Comparison of ENCODE assay signal across 8 mouse cellular contexts in the genomic region with DNA sequence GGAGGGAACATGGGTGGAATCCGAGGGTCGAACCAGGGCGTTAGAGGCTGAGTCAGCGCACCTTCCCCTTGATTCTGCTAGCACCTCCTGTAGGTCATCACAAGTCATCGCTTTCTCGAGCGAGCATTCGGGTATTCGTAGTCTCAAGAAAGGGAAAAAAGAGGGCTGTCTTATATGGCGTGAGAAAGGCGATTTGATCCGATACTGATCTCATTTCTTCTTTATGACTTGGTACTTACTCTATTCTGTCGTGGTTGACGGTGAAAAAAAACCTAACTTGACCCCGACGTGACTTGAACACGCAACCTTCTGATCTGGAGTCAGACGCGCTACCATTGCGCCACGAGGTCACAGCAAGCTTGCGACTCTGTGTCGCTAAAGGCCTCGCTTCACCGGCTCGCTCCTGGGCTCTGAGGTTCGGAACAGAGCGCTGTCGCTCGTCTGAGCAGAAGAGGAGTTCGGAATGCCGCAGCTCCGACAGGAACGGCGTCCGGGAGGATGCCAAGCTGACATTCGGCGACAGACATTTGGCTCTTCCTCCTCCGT. TPM values are rescaled to one million over a fixed set of nuclear protein-coding genes. Genes with fewer than 3 reads are reported as not detected.
DNase-seq lines count a peak whose midpoint lies in the region; ATAC-seq and TF ChIP-seq lines count a peak whose summit lies in the region.

No protein-coding gene starts in this region.

- no peaks in the 10 kb centered on the region for H3K9me3 ChIP-seq in G1E (replicated peaks)
- no peaks in the 10 kb centered on the region for H3K9me3 ChIP-seq in forebrain, embryonic 16.5 days (ENCODE audit: control insufficient read depth, low read length)
- no peaks in the 10 kb centered on the region for H3K9me3 ChIP-seq in liver, postnatal 0 days (ENCODE audit: low read length)
- no peaks in the 10 kb centered on the region for H3K9me3 ChIP-seq in neural tube, embryonic 13.5 days

- peaks cover 46% of the 10 kb centered on the region for H3K27me3 ChIP-seq in G1E (ENCODE audit: insufficient read depth, low read length)
- H3K27me3 ChIP-seq in forebrain, embryonic 16.5 days (replicated peaks; ENCODE audit: control insufficient read depth, insufficient read depth, low read length) = no peaks in the 10 kb centered on the region
- H3K27me3 ChIP-seq in liver, postnatal 0 days (ENCODE audit: insufficient read depth, low read length) = no peaks in the 10 kb centered on the region
- no peaks in the 10 kb centered on the region for H3K27me3 ChIP-seq in neural tube, embryonic 13.5 days

- no peak for DNase-seq in G1E (ENCODE audit: low spot score)
- DNase-seq in cerebellum, adult 18-20 months = peak; percentile 89 to 98
- peak; percentile 86 for DNase-seq in heart, postnatal 25 days (ENCODE audit: low spot score)
- DNase-seq in layer of hippocampus, adult 11-12 months (ENCODE audit: low spot score) = peak; percentile 94
- DNase-seq in liver, postnatal 0 days = peak; percentile 84
- peak; percentile 86 for DNase-seq in telencephalon, adult 2 months (ENCODE audit: low read depth, low spot score)

- TF ChIP-seq CTCF in G1E (IDR thresholded peaks at IDR 0.05; ENCODE audit: low read depth, low read length) = no peak
- peak; percentile 37 for TF ChIP-seq CTCF in liver, postnatal 0 days (IDR thresholded peaks at IDR 0.05; ENCODE audit: low read depth)

- H3K27ac ChIP-seq in forebrain, embryonic 16.5 days (ENCODE audit: low read length) = peak overlapping the region; percentile 96
- H3K27ac ChIP-seq in liver, postnatal 0 days (ENCODE audit: low read depth) = peak overlapping the region; percentile 77
- peak overlapping the region; percentile 99 for H3K27ac ChIP-seq in neural tube, embryonic 13.5 days (replicated peaks)

- WGBS in forebrain, embryonic 16.5 days = 1% methylated on average over 39 of the region's 39 CpGs
- 2% methylated on average over 39 of the region's 39 CpGs for WGBS in liver, postnatal 0 days (ENCODE audit: insufficient replicate concordance)
- WGBS in neural tube, embryonic 13.5 days = under 1% methylated on average over 39 of the region's 39 CpGs

- H3K4me3 ChIP-seq in G1E (ENCODE audit: low read depth, low read length) = peak overlapping the region; percentile 69
- H3K4me3 ChIP-seq in forebrain, embryonic 16.5 days (replicated peaks; ENCODE audit: low read length) = peak overlapping the region; percentile 58
- peak overlapping the region; percentile 71 for H3K4me3 ChIP-seq in liver, postnatal 0 days (ENCODE audit: low read depth, low read length)
- H3K4me3 ChIP-seq in neural tube, embryonic 13.5 days = peak overlapping the region; percentile 67

- TF ChIP-seq EP300 in liver, postnatal 0 days (IDR thresholded peaks at IDR 0.05; ENCODE audit: low read depth) = no peak

- intact Hi-C loops in heart, postnatal 25 days (cut with DNase I) = loop anchor here (2.0 to 5.0 kb wide), 2 partner anchors 59 to 170 kb away; no protein-coding TSS in a partner anchor

- H3K4me2 ChIP-seq in forebrain, embryonic 16.5 days (ENCODE audit: low read length) = peak overlapping the region; percentile 54
- H3K4me2 ChIP-seq in liver, postnatal 0 days (ENCODE audit: low read depth, low read length) = peak overlapping the region; percentile 67
- peak overlapping the region; percentile 57 for H3K4me2 ChIP-seq in neural tube, embryonic 13.5 days

- ATAC-seq in G1E (ENCODE audit: extremely low read depth, insufficient number of reproducible peaks, low FRiP score, poor library complexity, severe bottlenecking) = peak; percentile 34; the same call in 1 of the 2 replicates
- peak; percentile 91 for ATAC-seq in forebrain, embryonic 16.5 days
- peak; percentile 83 for ATAC-seq in liver, postnatal 0 days
- peak; percentile 92 for ATAC-seq in neural tube, embryonic 13.5 days (ENCODE audit: low read depth)

- H3K36me3 ChIP-seq in G1E (replicated peaks) = no peaks in the 10 kb centered on the region
- no peaks in the 10 kb centered on the region for H3K36me3 ChIP-seq in forebrain, embryonic 16.5 days (ENCODE audit: control insufficient read depth, insufficient read depth)
- H3K36me3 ChIP-seq in liver, postnatal 0 days (replicated peaks; ENCODE audit: insufficient read depth, low read length) = no peaks in the 10 kb centered on the region
- H3K36me3 ChIP-seq in neural tube, embryonic 13.5 days = no peaks in the 10 kb centered on the region

- H3K4me1 ChIP-seq in G1E (ENCODE audit: insufficient read depth, low read depth, low read length) = peaks cover 10% of the 10 kb centered on the region
- H3K4me1 ChIP-seq in forebrain, embryonic 16.5 days (replicated peaks; ENCODE audit: control insufficient read depth, insufficient read depth, low read length) = peaks cover 3% of the 10 kb centered on the region
- no peaks in the 10 kb centered on the region for H3K4me1 ChIP-seq in liver, postnatal 0 days (ENCODE audit: insufficient read depth)
- no peaks in the 10 kb centered on the region; the same call in 1 of the 2 replicates for H3K4me1 ChIP-seq in neural tube, embryonic 13.5 days (replicated peaks)

- H3K9ac ChIP-seq in forebrain, embryonic 16.5 days (replicated peaks; ENCODE audit: low read depth, low read length) = peak overlapping the region; percentile 72
- H3K9ac ChIP-seq in liver, postnatal 0 days (replicated peaks) = peak overlapping the region; percentile 72
- peak overlapping the region; percentile 86 for H3K9ac ChIP-seq in neural tube, embryonic 13.5 days

RNA-seq across cellular contexts. Expression of gene Slc47a1, which starts 29.6 kb away (rescaled TPM):
- total RNA-seq in G1E (2014; fragmentation: Nextera tagmentation) (not detected in 2 replicates), G1E (2017) (0.11 TPM in 1 of 2 replicates, not detected in the other)
- polyA plus RNA-seq in G1E (2012) = not detected in 2 replicates
- polyA plus RNA-seq in forebrain, embryonic 16.5 days (2015; fragmentation: Nextera tagmentation; extraction: Ambion mirVana) = 0.09 and 0.10 TPM in 2 replicates
- 10 to 100 TPM; 29.3 to 30.4 TPM for total RNA-seq in heart, postnatal 25 days (2021)
- 27.5 and 30.2 TPM in 2 replicates for polyA plus RNA-seq in liver, postnatal 0 days (2015; fragmentation: Nextera tagmentation; extraction: Ambion mirVana)
- 0.22 TPM in 1 of 2 replicates, not detected in the other for polyA plus RNA-seq in neural tube, embryonic 13.5 days (2015; fragmentation: Nextera tagmentation; extraction: Ambion mirVana)

RNA-seq across cellular contexts. Expression of gene Rnf112, which starts 46.2 kb away (rescaled TPM):
- total RNA-seq in G1E (2014; fragmentation: Nextera tagmentation) = not detected in 2 replicates
- 0.06 and 0.16 TPM in 2 replicates for total RNA-seq in G1E (2017)
- polyA plus RNA-seq in G1E (2012) = not detected in 2 replicates
- 22.6 and 35.7 TPM in 2 replicates for polyA plus RNA-seq in forebrain, embryonic 16.5 days (2015; fragmentation: Nextera tagmentation; extraction: Ambion mirVana)
- total RNA-seq in heart, postnatal 25 days (2021) = under 1 TPM; 0.26 to 0.53 TPM
- polyA plus RNA-seq in liver, postnatal 0 days (2015; fragmentation: Nextera tagmentation; extraction: Ambion mirVana) = 0.04 and 0.06 TPM in 2 replicates
- 13.1 and 14.2 TPM in 2 replicates for polyA plus RNA-seq in neural tube, embryonic 13.5 days (2015; fragmentation: Nextera tagmentation; extraction: Ambion mirVana)

Comparison
In these comparisons a context has a peak if more than half of its experiments do, and no peak if none do; other contexts are left out.
1. ATAC-seq: peak in every context shown above with its lines; median percentile 92 in neural tube, embryonic 13.5 days; 91 in forebrain, embryonic 16.5 days; 83 in liver, postnatal 0 days; 34 in G1E.
2. RNA of gene Slc47a1, which starts 29.6 kb away (polyA plus RNA-seq): 27.5 to 30.2 TPM in liver, postnatal 0 days; 0.09 to 0.10 TPM in forebrain, embryonic 16.5 days, 0.22 TPM in neural tube, embryonic 13.5 days and not detected in G1E; every median in the first group is over 10 times any median in the second.
3. RNA of gene Rnf112, which starts 46.2 kb away (polyA plus RNA-seq): 22.6 to 35.7 TPM in forebrain, embryonic 16.5 days and 13.1 to 14.2 TPM in neural tube, embryonic 13.5 days; 0.04 to 0.06 TPM in liver, postnatal 0 days and not detected in G1E; every median in the first group is over 10 times any median in the second.
4. Peak in every context shown above with its lines, with median percentiles within 50 percentile points of each other: H3K4me3 ChIP-seq, H3K27ac ChIP-seq, H3K4me2 ChIP-seq and H3K9ac ChIP-seq.